Mouse (Mus musculus) stomach, postnatal 0 days (tissue): ENCODE measurements at regions not wholly inside any gene's neighbourhood (a gene's known extent, or its start where the extent isn't known, plus 50 kb on each side); places are given as distances from the start of the nearest gene placed in this dataset.

ENCODE experiments used
- ATAC-seq: fragments of 200-750 bp; cut with Nextera tagmentation; 2 replicates; pipeline ENCODE4 v1.8.0; 2017; ENCODE audit not compliant: low FRiP score, low TSS enrichment
- DNase-seq: peaks from one replicate; pipeline ENCODE4 v3.0.0-alpha.2; 2016; ENCODE audit warnings: low spot score
- H3K27ac ChIP-seq: fragments of 300-500 bp; sonication (generic); replicated peaks from 2 replicates; pipeline ENCODE4 v1.5.1; 2014; ENCODE audit warnings: mild to moderate bottlenecking, control low read depth
- H3K27me3 ChIP-seq: fragments of 300-500 bp; sonication (generic); 2 replicates; pipeline ENCODE4 v1.6.1; 2014; ENCODE audit warnings: low read length; ENCODE audit not compliant: control insufficient read depth, insufficient read depth
- H3K36me3 ChIP-seq: fragments of 300-500 bp; sonication (generic); 2 replicates; pipeline ENCODE4 v1.6.1; 2014; ENCODE audit warnings: low read length, mixed read lengths; ENCODE audit not compliant: control insufficient read depth, insufficient read depth
- H3K4me1 ChIP-seq: fragments of 300-500 bp; sonication (generic); replicated peaks from 2 replicates; pipeline ENCODE4 v1.6.1; 2014; ENCODE audit warnings: antibody characterized with exemption; ENCODE audit not compliant: control insufficient read depth, insufficient read depth
- H3K4me2 ChIP-seq: fragments of 300-500 bp; sonication (generic); replicated peaks from 2 replicates; pipeline ENCODE4 v1.6.1; 2014; ENCODE audit warnings: low read depth, mild to moderate bottlenecking, control low read depth, moderate library complexity
- H3K4me3 ChIP-seq: fragments of 300-500 bp; sonication (generic); 2 replicates; pipeline ENCODE4 v1.5.1; 2014; ENCODE audit warnings: low read depth, low read length, control low read depth
- H3K9ac ChIP-seq: fragments of 300-500 bp; sonication (generic); 2 replicates; pipeline ENCODE4 v1.6.1; 2014; ENCODE audit warnings: mild to moderate bottlenecking, low read length, control low read depth, mixed read lengths
- H3K9me3 ChIP-seq: fragments of 300-500 bp; sonication (generic); 2 replicates; pipeline ENCODE4 v1.6.1; 2016; ENCODE audit warnings: low read length; ENCODE audit not compliant: control insufficient read depth
- CTCF ChIP-seq: IDR thresholded peaks from 2 replicates; pipeline ENCODE4 v1.5.1; 2016; ENCODE audit warnings: antibody characterized with exemption, low read depth, mild to moderate bottlenecking, moderate library complexity
- EP300 ChIP-seq: optimal IDR thresholded peaks from 2 replicates; pipeline ENCODE3; 2016; ENCODE audit warnings: antibody characterized with exemption
- WGBS: fragments of 180-500 bp; shearing (Covaris S2); extraction: QIAGEN DNeasy Blood & Tissue Kit; methylation state at CpG from one replicate; pipeline ENCODE4 v1.1.7; 2014; 5-methylcytosine and 5-hydroxymethylcytosine counted together

DNA sequence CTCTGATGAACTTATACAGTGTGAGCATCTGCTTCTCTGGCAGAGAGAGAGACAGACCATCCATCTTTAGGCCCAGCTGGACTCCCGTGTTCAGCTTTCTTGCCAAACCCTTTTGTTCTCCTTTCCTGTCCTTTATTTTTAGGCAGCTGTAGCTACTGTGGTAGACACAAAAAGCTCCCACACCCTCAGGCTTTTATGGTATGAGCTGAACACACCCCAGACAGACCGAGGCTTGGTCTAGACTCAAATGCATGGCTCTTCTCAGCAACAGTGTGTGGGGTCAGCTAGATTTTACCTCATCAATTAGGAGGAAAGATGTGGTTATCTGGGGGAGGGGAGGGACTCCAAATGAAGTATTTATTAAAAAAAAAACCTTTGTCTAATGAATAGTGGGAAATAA lies 158.6 kb upstream of the Lnx1 start:
- Histone ChIP-seq H3K27ac (no peak overlapping the region), H3K4me3 (no peak overlapping the region), H3K27me3 (no peaks in the 10 kb centered on the region), H3K36me3 (no peaks in the 10 kb centered on the region), H3K9me3 (no peaks in the 10 kb centered on the region), H3K4me2 (no peak overlapping the region), H3K9ac (no peak overlapping the region), H3K4me1 (no peaks in the 10 kb centered on the region)
- 22% methylated on average over 2 of the region's 2 CpGs for WGBS
- no peak for ATAC-seq
- no peak for DNase-seq
- TF ChIP-seq EP300 (no peak), CTCF (no peak)

DNA sequence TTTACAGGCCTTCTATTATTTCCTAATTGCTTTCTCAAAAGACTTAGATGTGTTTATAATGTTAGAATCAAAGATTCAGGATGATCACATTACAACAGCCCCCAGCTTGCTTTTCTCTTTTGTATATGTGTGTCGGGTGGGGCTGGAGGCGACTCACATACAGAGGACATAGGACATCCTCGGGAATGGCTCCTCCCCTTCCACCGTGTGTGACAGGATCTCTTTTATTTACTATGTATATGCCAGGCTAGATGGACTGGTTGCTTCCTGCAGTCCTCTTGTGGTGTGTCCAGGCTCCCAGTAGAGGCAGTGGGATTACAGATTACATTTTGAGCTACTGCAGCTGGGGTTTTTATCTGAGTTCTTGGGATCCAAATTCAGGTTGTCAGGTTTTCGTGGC lies 155.1 kb upstream of the Lnx1 start:
- no peaks in the 10 kb centered on the region for H3K27me3 ChIP-seq
- H3K27ac ChIP-seq, result no peak overlapping the region
- H3K4me2 ChIP-seq, result no peak overlapping the region
- no peak overlapping the region for H3K4me3 ChIP-seq
- ATAC-seq (no peak), DNase-seq (no peak)
- H3K36me3 ChIP-seq, result no peaks in the 10 kb centered on the region
- no peak overlapping the region for H3K9ac ChIP-seq
- 31% methylated on average over 5 of the region's 5 CpGs for WGBS
- no peaks in the 10 kb centered on the region for H3K9me3 ChIP-seq
- no peaks in the 10 kb centered on the region for H3K4me1 ChIP-seq
- TF ChIP-seq CTCF (no peak), EP300 (no peak)

DNA sequence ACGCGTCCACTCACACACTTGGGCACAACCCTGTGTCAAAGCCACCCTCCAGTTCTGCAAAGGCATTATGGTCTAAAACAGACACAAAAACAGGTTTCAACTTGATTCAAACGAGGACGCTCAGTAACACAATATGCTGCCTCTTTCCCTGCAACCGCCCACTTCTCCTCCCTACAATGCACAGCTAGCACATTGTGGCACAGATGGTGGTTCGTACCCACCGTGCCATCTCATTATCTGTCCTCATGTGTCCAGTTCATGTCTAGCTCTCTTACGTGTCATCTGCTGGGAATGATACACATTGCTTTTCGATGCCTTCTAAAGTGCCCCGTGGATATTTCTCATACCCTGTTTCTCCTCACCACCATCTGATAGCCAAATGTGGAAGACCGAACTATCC lies 154.4 kb upstream of the Lnx1 start:
- no peaks in the 10 kb centered on the region for H3K36me3 ChIP-seq
- WGBS, result 74% methylated on average over 11 of the region's 11 CpGs
- DNase-seq (no peak), ATAC-seq (no peak)
- no peak overlapping the region for H3K9ac ChIP-seq
- no peak overlapping the region for H3K4me2 ChIP-seq
- no peaks in the 10 kb centered on the region for H3K4me1 ChIP-seq
- no peaks in the 10 kb centered on the region for H3K27me3 ChIP-seq
- H3K4me3 ChIP-seq, result no peak overlapping the region
- TF ChIP-seq CTCF (no peak), EP300 (no peak)
- H3K27ac ChIP-seq, result no peak overlapping the region
- no peaks in the 10 kb centered on the region for H3K9me3 ChIP-seq

DNA sequence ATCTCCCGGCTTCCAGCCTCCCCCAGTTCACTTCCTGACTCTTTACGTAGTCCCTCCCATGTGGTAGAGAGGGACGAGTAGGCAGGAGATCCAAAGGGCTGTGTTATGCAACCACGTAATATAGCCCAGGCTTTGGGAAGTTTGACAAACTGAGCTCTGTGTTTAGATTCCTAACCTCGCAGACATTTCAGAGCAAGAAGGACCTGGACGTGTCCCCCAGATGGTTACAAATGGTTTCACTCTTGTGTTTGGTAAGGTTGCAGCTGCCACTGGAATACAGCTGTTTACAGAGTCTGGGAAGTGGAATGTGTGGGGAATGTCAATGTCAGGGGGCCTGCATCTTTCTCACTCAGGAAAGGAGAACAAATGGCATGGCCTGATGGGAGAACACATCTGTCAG lies 145.1 kb upstream of the Lnx1 start:
- WGBS, result 35% methylated on average over 6 of the region's 6 CpGs
- no peak overlapping the region for H3K9ac ChIP-seq
- H3K27ac ChIP-seq, result no peak overlapping the region
- H3K36me3 ChIP-seq, result no peaks in the 10 kb centered on the region
- H3K9me3 ChIP-seq, result no peaks in the 10 kb centered on the region
- no peak for DNase-seq
- TF ChIP-seq CTCF (no peak), EP300 (no peak)
- no peak overlapping the region for H3K4me3 ChIP-seq
- no peaks in the 10 kb centered on the region for H3K27me3 ChIP-seq
- H3K4me2 ChIP-seq, result no peak overlapping the region
- peak; percentile 42; the same call in 1 of the 2 replicates for ATAC-seq
- no peaks in the 10 kb centered on the region; the same call in 1 of the 2 replicates for H3K4me1 ChIP-seq

DNA sequence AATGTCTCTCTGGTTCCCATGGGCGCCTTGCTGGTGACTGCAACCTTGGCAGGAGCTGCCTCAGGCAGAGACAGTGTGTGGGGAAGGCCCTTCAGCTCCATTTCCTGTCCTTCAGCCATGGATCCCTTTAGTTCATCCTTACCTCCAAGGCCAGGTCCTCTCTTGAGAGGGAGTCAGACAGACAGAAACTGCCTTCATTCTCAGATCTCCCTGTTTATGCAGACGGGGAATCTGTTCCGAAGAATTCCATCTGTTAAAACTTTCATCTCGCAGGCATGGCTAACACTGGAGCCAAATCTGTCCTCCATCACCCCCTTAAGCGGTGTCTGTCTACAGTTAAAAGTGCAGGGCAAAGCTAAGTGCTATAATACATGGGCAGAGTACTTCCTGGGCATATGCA lies 144.0 kb upstream of the Lnx1 start:
- TF ChIP-seq EP300 (no peak), CTCF (no peak)
- DNase-seq (no peak), ATAC-seq (no peak)
- H3K36me3 ChIP-seq, result no peaks in the 10 kb centered on the region
- no peaks in the 10 kb centered on the region; the same call in 1 of the 2 replicates for H3K4me1 ChIP-seq
- H3K4me3 ChIP-seq, result no peak overlapping the region
- H3K4me2 ChIP-seq, result no peak overlapping the region
- WGBS, result 53% methylated on average over 5 of the region's 5 CpGs
- H3K27ac ChIP-seq, result no peak overlapping the region
- H3K9me3 ChIP-seq, result no peaks in the 10 kb centered on the region
- H3K9ac ChIP-seq, result no peak overlapping the region
- no peaks in the 10 kb centered on the region for H3K27me3 ChIP-seq

DNA sequence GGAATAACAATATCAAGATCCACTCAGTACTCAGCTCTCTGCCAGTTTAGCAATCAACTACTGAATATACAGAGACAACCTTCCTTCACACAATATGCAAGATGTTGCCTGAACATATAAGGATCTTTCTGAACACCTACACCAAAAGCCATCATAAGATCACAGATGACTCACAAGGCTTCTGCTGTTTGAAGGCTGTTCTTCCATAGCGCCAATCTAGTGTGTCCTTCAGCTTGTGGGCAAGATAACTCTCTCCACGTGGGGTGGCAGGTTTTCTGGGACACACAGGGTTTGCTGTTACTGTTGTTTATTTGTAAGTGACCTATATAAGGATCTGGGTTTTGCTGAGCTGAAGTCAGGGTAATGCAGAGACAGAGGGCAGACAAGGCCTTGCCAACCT lies 131.7 kb upstream of the Lnx1 start:
- DNase-seq (no peak), ATAC-seq (no peak)
- H3K9me3 ChIP-seq, result no peaks in the 10 kb centered on the region
- H3K36me3 ChIP-seq, result no peaks in the 10 kb centered on the region
- H3K27ac ChIP-seq, result no peak overlapping the region
- no peak overlapping the region for H3K4me3 ChIP-seq
- no peak overlapping the region for H3K9ac ChIP-seq
- 73% methylated on average over 2 of the region's 2 CpGs for WGBS
- no peak overlapping the region for H3K4me2 ChIP-seq
- TF ChIP-seq EP300 (no peak), CTCF (no peak)
- H3K27me3 ChIP-seq, result no peaks in the 10 kb centered on the region
- H3K4me1 ChIP-seq, result no peaks in the 10 kb centered on the region; the same call in 1 of the 2 replicates
